In genomic region chr12:16593761-16594160, GRCm38 (mm10) we compare ENCODE assay signal across 19 mouse cellular contexts. TPM values are rescaled to one million over a fixed set of nuclear protein-coding genes. Genes with fewer than 3 reads are reported as not detected.
A peak's percentile ranks its signal among the peaks of the same experiment; 100 is the strongest.
DNase-seq lines count a peak whose midpoint lies in the region; ATAC-seq lines count a peak whose summit lies in the region.
"Had no signal": no experiment of that assay in that cellular context is flagged by ENCODE, and none has a peak within 500 bp of the region (broad histone marks: within the 10 kb centered on the region; RNA-seq: fewer than 3 reads in every experiment).

No protein-coding gene starts in this region.

- H3K4me1 ChIP-seq in forebrain, embryonic 10.5 days = peaks cover 47% of the 10 kb centered on the region
- H3K4me1 ChIP-seq in forebrain, embryonic 16.5 days (replicated peaks; ENCODE audit: control insufficient read depth, insufficient read depth, low read length) = peaks cover 21% of the 10 kb centered on the region
- H3K4me1 ChIP-seq in heart, embryonic 12.5 days (replicated peaks) = peaks cover 26% of the 10 kb centered on the region

- ATAC-seq in forebrain, embryonic 16.5 days = no peak
- no peak for ATAC-seq in heart, embryonic 12.5 days (ENCODE audit: insufficient number of reproducible peaks, low FRiP score)
- ATAC-seq: forebrain, embryonic 13.5 days; hindbrain, postnatal 0 days had no signal

- DNase-seq in forebrain, embryonic 10.5 days (ENCODE audit: extremely low spot score, low spot score) = no peak
- peak; percentile 33 to 37 for DNase-seq in heart, adult 18-20 months
- peak; percentile 60 for DNase-seq in gastrocnemius, postnatal 25 days
- no peak for DNase-seq in layer of hippocampus, adult 9-10 months (ENCODE audit: low spot score)
- DNase-seq: cerebellum, adult 18-20 months; cerebellum, adult 9-11 months; cerebellum, postnatal 36 days; heart, postnatal 10 days; kidney, adult 11 months; kidney, adult 9 months had no signal

- H3K4me2 ChIP-seq in forebrain, embryonic 16.5 days (ENCODE audit: low read length) = no peak overlapping the region
- no peak overlapping the region for H3K4me2 ChIP-seq in heart, embryonic 12.5 days
- H3K4me2 ChIP-seq: embryonic facial prominence, embryonic 13.5 days; forebrain, embryonic 13.5 days; hindbrain, embryonic 13.5 days had no signal

- H3K4me3 ChIP-seq in forebrain, embryonic 10.5 days = no peak overlapping the region
- H3K4me3 ChIP-seq in forebrain, embryonic 16.5 days (replicated peaks; ENCODE audit: low read length) = no peak overlapping the region
- no peak overlapping the region for H3K4me3 ChIP-seq in heart, embryonic 12.5 days
- H3K4me3 ChIP-seq: embryonic facial prominence, embryonic 13.5 days; forebrain, embryonic 13.5 days; hindbrain, embryonic 13.5 days had no signal

- H3K36me3 ChIP-seq in forebrain, embryonic 10.5 days (replicated peaks) = no peaks in the 10 kb centered on the region
- no peaks in the 10 kb centered on the region for H3K36me3 ChIP-seq in forebrain, embryonic 16.5 days (ENCODE audit: control insufficient read depth, insufficient read depth)
- H3K36me3 ChIP-seq in heart, embryonic 12.5 days = no peaks in the 10 kb centered on the region
- H3K36me3 ChIP-seq: embryonic facial prominence, embryonic 13.5 days; hindbrain, embryonic 13.5 days had no signal

- H3K27me3 ChIP-seq in forebrain, embryonic 10.5 days (ENCODE audit: poor library complexity, severe bottlenecking) = peaks cover 12% of the 10 kb centered on the region
- no peaks in the 10 kb centered on the region for H3K27me3 ChIP-seq in forebrain, embryonic 16.5 days (replicated peaks; ENCODE audit: control insufficient read depth, insufficient read depth, low read length)
- H3K27me3 ChIP-seq in heart, embryonic 12.5 days (replicated peaks) = no peaks in the 10 kb centered on the region
- H3K27me3 ChIP-seq: embryonic facial prominence, embryonic 13.5 days; hindbrain, embryonic 13.5 days had no signal

- H3K9ac ChIP-seq in forebrain, embryonic 16.5 days (replicated peaks; ENCODE audit: low read depth, low read length) = no peak overlapping the region
- no peak overlapping the region for H3K9ac ChIP-seq in heart, embryonic 12.5 days
- H3K9ac ChIP-seq: embryonic facial prominence, embryonic 13.5 days; forebrain, embryonic 13.5 days; hindbrain, embryonic 13.5 days had no signal

- 94% methylated on average over 7 of the region's 7 CpGs for WGBS in forebrain, embryonic 10.5 days
- WGBS in forebrain, embryonic 16.5 days = 95% methylated on average over 7 of the region's 7 CpGs
- WGBS in heart, embryonic 12.5 days = 86% methylated on average over 7 of the region's 7 CpGs

- 0 out of 2 replicates have a peak overlapping the region, but pooled peaks have one; percentile 6 for H3K27ac ChIP-seq in forebrain, embryonic 10.5 days
- H3K27ac ChIP-seq in forebrain, embryonic 16.5 days (ENCODE audit: low read length) = no peak overlapping the region
- no peak overlapping the region for H3K27ac ChIP-seq in heart, embryonic 12.5 days (ENCODE audit: poor library complexity, severe bottlenecking)
- H3K27ac ChIP-seq: embryonic facial prominence, embryonic 13.5 days; forebrain, embryonic 13.5 days; hindbrain, embryonic 13.5 days; hindbrain, postnatal 0 days had no signal

- no peaks in the 10 kb centered on the region for H3K9me3 ChIP-seq in forebrain, embryonic 10.5 days
- no peaks in the 10 kb centered on the region for H3K9me3 ChIP-seq in forebrain, embryonic 16.5 days (ENCODE audit: control insufficient read depth, low read length)
- no peaks in the 10 kb centered on the region for H3K9me3 ChIP-seq in heart, embryonic 12.5 days (replicated peaks)
- H3K9me3 ChIP-seq: embryonic facial prominence, embryonic 13.5 days; forebrain, embryonic 13.5 days; hindbrain, embryonic 13.5 days had no signal

RNA-seq across cellular contexts. Expression of gene Lpin1, which starts 17.0 kb away (rescaled TPM):
- 3.5 and 4.4 TPM in 2 replicates for polyA plus RNA-seq in forebrain, embryonic 10.5 days (2016; fragmentation: Nextera tagmentation; extraction: Ambion mirVana)
- 19.5 and 23.0 TPM in 2 replicates for polyA plus RNA-seq in forebrain, embryonic 16.5 days (2015; fragmentation: Nextera tagmentation; extraction: Ambion mirVana)
- total RNA-seq in heart, adult 18-20 months (2021) = 100 to 1,000 TPM; 161 to 165 TPM
- polyA plus RNA-seq in heart, embryonic 12.5 days (2016; fragmentation: Nextera tagmentation; extraction: Ambion mirVana) = 6.5 and 6.9 TPM in 2 replicates
- total RNA-seq in gastrocnemius, postnatal 25 days (2021) = 100 to 1,000 TPM; 174 to 193 TPM

RNA-seq across cellular contexts. Expression of gene Ntsr2, which starts 59.4 kb away (rescaled TPM):
- not detected in 2 replicates for polyA plus RNA-seq in forebrain, embryonic 10.5 days (2016; fragmentation: Nextera tagmentation; extraction: Ambion mirVana)
- polyA plus RNA-seq in forebrain, embryonic 16.5 days (2015; fragmentation: Nextera tagmentation; extraction: Ambion mirVana) = 1.8 and 2.9 TPM in 2 replicates
- total RNA-seq in heart, adult 18-20 months (2021) = 1 to 10 TPM; 7.2 to 7.9 TPM
- polyA plus RNA-seq in heart, embryonic 12.5 days (2016; fragmentation: Nextera tagmentation; extraction: Ambion mirVana) = not detected in 2 replicates
- total RNA-seq in gastrocnemius, postnatal 25 days (2021) = 1 to 10 TPM; 2.3 to 3.2 TPM
- total RNA-seq: ES-E14; hematopoietic stem cell, adult 5-6 weeks had no signal
- polyA plus RNA-seq: embryonic facial prominence, embryonic 13.5 days; intestine, embryonic 14.5 days had no signal

Comparison
In these comparisons a context has a peak if more than half of its experiments do, and no peak if none do; other contexts are left out.
1. DNase-seq: peak in heart, adult 18-20 months (2 of 2) and gastrocnemius, postnatal 25 days (single experiment); none in forebrain, embryonic 10.5 days (single experiment) and layer of hippocampus, adult 9-10 months (single experiment).